Mouse (Mus musculus) neutrophil, adult 5-6 weeks (primary cell): ENCODE data around the gene Casq1. TPM values are rescaled to one million over a fixed set of nuclear protein-coding genes. Genes with fewer than 3 reads are reported as not detected.

Experiments
- ATAC-seq: fragments of 151-379, 151-347 bp; 2 replicates; pipeline ENCODE4 v1.8.0; 2017; ENCODE audit warnings: mild to moderate bottlenecking, moderate TSS enrichment; ENCODE audit not compliant: insufficient number of reproducible peaks, poor library complexity, low FRiP score, severe bottlenecking; ENCODE audit errors: extremely low read depth
- total RNA-seq: library from RNA; stranded (forward); fragments of 200-1000 nt; gene quantifications from 2 replicates; pipeline ENCODE4 v1.2.3, GENCODE M21; 2017

Gene Casq1
- total RNA-seq, 1 experiment from 2014 or later: not detected

DNA sequence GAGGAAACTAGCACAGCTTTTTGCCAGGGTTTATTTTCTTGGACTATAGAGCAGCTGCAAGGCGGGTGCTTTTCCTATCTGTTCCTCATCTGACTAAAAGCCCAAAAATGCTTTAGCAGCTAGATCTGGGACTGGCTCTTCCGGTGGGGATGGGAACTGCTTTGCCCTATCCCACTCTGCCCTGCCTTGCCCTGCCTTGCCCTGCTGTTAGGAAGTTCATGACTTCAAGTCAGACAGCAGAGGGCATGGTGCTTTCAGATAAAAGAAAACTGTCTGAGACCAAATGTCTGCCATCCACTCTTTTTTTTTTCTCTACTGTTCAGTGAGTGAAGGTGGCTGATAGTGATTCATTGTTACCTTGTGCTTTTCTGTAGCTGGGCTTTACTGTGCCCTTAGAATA lies 28.1 kb downstream of the Casq1 start:
- no peak for ATAC-seq

DNA sequence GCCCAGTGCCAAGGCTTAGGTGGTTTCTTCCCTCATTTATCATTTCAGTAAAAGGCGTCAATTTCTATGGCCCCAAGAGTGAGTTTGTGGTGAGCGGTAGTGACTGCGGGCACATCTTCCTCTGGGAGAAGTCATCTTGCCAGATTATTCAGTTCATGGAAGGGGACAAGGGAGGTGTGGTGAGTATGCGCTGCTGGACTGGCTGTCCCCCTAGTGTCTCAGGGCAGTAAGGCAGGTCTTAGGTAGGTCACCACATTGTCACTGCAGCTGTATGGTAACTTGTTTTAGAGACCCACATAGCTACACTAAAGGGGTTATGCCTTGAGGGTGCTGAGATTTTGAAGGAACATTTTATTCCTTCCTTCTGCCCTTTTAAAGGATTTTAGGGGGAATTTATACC lies 30.8 kb downstream of the Casq1 start:
- ATAC-seq: peak; percentile 23; the same call in 1 of the 2 replicates

DNA sequence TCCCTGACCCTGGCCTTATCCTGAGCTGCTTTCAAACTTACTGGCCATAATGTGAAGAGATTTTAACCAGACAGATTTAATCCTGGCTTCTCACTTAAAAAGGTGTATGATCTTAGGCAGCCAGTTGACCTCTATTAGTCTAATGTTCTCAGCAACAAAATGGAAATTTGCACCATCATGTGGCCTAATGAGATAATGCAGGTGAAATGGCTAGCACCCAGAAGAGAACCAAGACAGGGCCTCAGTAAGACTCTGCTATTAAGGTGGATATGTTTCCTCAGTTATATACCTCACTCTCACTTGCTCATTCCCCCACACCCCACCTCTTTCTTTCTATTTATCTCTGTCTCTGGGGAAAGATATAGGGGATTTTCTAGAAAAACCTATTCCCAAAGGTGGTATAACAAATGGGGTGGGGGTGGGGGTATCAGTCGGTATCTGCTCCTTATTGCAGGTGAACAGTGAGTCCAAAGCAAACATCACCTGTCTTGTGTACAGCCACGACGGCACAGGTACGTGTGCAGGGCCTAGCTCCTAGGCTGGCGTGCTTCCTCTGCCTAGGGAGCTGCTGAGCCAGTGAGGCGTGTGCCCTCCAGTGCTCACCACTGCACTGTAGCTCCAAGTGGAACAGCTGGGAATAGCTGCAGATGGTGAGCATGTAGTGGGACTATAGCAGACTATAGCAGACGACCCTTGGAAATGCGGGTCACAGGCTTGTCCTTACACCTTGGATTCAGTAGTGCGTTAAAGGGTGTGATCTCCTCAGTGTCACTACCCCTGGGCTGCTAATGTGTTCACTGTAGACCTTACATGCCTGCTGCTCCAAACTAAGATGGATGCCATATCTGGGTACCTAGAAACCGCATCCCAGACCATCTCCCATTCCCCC lies 33.0 kb downstream of the Casq1 start:
- ATAC-seq: no peak

DNA sequence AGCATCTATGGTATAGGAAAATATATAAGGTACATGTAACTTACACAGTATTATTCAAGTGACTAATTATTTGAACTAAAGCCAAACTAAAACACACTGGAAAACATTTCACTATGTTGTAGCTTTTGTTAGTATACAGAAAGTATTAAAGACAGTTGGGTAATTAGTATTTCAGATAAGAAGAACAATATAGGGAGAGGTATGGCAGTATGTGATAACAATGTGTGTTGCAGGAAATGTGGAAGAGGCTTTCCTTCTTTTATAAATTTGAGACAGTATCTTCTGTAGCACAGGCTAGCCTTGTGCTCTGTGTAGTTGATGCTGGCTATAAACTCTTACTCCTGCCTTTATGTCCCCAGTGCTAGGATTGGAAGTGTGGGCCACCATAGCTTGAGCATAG lies 35.8 kb downstream of the Casq1 start:
- ATAC-seq: no peak

DNA sequence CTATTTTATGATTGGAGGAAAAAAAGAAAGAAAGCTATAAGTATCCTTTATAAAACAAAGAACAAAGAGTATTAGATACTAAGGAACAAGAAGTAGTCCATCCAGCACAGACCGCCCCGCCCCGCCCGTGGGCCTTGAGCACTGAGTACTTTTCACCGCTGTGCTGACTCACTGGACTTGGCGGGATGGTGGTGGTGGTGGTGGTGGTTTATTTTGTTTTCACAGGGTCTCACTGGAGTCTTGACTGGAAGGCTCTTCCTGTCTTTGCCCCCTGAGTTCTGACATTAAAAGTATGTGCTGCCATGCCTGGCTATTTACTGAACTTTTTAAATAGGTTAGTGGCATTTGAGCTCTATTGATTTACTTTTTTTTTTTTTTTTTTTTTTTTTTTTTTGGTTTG lies 36.6 kb downstream of the Casq1 start:
- ATAC-seq: no peak

DNA sequence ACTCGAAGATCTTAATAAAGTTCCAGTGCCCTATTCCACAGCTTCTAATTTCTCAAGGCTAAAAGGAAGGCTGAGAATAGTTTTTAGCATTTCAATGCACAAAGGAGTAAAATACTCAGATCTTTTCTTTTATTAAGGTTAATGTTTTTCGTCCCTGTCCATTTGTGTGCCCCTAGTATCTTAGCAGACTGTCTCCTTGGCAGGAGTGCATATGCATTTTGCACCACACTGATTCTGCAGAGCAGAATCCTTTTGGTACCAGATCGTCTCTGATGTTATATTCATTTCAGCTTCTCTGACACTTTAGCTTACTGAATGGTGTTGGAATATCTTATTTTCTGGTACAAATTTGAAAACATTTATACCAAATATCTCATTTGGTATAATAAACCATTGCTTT lies 37.9 kb downstream of the Casq1 start:
- ATAC-seq: no peak

DNA sequence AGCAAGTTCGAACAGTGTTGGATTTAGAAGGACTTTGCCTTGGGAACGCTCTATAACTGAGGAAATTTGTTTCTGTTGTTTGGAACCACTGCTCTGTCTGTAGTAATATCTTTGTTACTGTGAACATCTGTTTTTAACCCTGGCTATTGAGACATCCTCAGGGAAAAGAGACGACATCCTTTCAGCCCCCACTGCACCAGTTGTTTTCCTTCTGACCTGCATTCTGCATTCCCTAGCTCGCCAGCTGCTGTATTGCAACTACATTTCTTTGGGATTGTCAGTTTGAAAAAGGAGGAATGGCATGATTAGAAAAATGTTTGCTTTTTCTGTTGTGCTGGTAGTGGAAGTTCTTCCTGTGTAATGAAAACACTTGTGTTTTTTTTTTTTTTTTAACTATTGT lies 38.8 kb downstream of the Casq1 start:
- ATAC-seq: no peak

DNA sequence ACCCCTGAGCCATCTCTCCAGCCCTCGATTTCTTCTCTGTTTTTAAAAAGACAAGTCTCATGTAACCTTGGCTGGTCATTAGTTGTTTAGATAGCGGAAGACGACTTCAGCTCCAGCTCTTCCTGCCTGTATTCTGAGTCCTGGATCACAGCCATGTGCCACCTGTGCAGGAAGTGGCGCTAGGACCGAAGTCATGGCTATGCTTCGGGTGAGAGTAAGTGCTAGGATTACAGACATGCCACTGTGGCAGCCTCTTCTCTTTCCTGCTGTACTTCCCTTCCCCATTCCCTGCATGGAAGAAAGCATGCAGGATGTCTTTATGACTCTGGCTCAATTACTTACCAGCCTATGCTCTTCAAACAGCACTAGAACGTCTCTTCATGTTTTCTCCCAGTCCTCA lies 40.6 kb downstream of the Casq1 start:
- ATAC-seq: no peak

DNA sequence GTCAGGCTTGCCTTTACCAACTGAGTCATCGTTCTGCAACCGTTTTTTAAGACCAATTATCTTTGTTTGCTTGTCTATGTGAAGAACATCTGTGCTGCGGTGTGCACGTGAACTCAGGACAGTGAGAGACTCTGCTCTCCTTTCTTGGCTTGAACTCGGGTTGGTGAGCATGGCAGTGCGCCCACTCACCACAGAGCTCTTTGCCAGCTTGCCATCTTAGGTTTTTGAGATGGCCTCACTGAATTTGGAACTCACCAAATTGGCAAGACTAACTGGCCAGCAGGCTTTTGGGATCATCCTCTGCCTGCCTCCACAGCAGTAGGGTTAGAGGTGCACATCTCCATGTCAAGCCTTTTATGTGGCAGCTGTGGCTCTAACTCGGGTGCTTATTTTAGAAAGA lies 41.9 kb downstream of the Casq1 start:
- ATAC-seq: no peak

DNA sequence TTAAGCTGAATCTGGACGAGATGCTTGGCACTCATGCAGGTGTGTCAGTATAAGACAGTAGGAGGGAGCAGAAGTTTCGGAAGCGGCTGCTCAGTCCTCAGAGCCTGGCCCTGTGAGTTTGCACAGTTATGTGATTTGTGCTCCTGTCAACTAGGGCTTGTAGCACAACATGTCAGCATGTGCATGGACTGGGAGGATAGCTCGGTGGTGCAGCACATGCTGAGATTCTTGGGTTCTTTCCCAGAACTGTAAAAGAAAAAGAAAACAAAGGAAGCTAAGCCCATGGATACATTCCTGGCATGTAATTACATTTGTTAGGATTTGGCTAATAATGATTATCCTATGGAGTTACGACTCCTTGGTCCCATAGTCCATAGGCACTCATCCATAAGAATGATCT lies 46.5 kb downstream of the Casq1 start:
- ATAC-seq: no peak

DNA sequence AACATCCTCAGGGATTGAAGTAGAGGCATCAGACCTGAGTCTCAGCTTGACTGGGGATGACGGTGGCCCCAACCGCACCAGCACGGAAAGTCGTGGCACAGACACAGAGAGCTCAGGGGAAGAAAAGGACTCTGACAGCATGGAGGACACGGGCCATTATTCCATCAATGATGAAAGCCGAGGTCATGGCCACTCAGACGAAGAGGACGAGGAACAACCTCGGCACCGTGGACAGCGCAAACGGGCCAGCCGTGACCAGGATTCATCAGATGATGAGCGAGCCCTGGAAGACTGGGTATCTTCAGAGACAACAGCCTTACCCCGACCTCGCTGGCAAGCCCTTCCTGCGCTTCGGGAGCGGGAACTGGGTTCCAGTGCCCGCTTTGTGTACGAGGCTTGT lies 47.3 kb downstream of the Casq1 start:
- ATAC-seq: no peak

DNA sequence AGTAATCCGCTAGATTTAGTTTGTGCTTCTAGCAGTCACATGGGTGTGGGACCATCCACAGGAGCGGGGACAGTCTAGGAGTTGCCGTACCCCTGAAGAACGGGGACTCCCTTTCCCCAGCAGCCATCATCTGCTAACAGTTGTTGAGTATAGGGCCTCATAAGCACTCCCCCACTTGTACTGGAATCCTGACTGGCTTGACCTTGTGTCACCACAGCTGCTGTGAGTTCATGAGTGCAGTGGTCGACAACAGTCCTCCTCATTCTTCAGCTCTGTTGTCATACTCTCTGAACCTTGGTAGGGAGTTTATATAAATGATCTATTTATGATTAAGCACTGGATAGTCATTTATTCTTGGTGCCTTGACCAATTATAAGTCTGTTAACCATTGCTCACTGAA lies 49.9 kb downstream of the Casq1 start:
- no peak for ATAC-seq

DNA sequence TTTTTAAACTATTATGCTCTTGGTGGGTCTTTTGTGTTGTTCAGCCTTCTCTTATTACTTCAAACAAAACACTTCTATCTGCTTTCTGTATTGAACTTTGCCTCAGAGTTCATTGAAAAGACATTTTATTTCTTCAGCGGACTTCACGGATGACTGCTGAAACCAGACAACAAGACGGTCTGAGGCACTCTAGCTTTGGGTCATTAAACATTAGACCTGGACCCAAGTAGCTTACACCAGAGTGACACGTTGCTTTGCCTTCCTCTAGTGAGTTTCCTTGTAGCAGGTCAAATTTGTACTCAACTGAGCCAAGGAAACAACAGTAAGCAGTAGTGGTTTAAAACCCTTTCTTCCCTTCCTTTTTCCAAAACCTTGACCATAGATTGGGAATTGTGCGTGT lies 51.8 kb downstream of the Casq1 start:
- no peak for ATAC-seq

DNA sequence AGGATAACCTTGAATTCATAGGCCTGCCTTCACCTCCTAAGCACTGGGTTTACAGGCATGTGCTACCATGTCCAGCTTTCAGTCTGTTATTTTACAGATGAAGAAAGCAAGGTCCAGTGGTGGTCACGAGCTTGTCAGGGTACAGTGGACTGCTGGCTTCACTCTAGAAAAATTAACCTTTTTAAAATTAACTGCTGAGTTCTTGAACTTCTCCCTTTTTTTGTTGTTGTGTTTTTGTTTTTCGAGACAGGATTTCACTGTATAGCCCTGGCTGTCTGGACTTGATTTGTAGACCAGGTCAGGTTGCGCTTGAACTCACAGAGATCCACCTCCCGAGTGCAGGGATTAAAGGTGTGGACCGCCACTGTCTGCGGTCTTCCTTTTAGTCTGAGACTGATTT lies 56.7 kb downstream of the Casq1 start:
- no peak for ATAC-seq

DNA sequence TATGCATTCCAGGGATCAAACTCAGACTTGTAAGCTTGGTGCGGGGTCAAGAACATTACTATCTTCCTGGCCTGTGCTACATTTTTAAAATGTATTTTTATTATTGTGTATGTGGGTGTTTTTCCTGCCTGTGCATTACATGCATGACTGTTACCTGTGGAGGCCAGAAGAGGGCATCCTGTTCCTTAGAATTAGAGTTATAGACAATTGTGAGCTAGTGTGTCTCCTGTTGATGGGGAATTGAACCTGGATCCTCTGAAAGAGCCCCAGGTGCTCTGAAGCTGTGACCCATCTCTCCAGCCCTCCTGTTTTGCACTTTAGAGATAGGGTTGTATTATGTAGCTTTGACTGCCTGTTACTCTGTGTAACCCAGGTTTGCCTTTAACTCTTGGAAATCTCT lies 57.7 kb downstream of the Casq1 start:
- peak; percentile 60; the same call in 1 of the 2 replicates for ATAC-seq

DNA sequence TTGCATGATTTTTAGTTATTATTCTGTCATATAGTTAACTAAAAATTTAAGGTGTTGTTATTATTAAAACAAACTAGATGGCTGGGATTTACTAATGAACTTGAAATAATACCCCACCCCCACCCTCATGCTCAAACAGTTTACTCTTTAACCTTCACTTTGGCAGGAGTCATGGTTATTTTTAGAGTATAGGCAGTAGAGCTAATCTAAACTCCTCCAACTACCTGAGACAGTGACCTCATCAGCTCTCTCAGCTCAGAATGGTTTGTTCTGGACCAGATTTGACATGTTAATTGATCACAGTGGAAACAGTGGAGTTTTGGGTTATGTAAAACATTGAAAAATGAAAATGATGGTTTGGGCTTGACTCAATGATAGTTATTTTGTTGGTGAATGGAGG lies 59.2 kb downstream of the Casq1 start:
- no peak for ATAC-seq

DNA sequence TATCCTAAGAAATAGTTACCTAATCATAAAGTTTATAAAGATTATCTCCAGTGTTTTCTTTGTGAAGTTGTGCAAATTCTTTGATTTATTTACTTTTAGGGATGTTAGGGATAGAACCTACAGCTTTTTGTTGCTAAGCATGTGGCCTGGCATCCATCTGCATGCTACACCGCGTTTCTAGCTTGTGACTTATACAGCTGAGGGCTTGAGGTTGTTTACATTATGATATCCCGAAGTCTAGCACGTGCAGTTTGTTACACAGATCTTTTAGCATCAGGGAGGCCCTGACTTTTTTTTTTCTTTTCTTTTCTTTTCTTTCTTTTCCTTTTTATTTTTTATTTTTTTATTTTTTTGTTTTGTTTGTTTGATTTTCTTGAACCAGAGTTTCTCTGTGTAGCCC lies 59.7 kb downstream of the Casq1 start:
- no peak for ATAC-seq
